8 mouse cellular contexts compared by ENCODE assay signal in the genomic region with DNA sequence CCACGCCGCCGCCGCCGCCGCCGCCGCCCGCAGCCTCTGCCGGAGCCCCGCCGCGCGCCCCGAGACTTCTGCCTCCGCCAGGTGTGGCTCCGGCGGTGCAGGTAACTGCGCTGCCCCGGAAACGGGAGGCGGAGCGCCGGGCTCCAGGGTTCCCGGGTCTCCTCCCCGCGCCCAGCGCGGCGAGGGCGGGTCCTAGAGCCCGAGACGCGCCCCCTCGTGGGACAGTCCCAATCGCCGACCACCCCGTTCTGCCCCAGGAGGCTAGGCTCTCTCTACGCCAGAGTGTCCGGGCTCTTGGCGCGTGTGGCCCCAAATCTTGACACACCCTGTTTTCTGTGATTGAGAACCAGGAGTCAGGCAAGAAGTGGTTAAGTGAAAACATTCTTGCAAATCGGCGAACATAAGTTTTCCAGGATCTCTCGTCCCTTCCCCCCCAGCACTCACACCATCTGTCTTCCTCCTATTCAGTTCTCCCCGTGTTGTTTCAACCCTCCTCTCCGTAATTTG. TPM values are rescaled to one million over a fixed set of nuclear protein-coding genes. Genes with fewer than 3 reads are reported as not detected.
DNase-seq lines count a peak whose midpoint lies in the region; ATAC-seq lines count a peak whose summit lies in the region.

Gene Wwc1, minus strand, starts transcription at position 117 of the 507 bp plus-strand sequence.

- WGBS in heart, embryonic 12.5 days: 2% methylated on average over 40 of the region's 47 CpGs
- 0% methylated on average over 33 of the region's 47 CpGs for WGBS in kidney, embryonic 16.5 days
- WGBS in liver, embryonic 11.5 days: 2% methylated on average over 27 of the region's 47 CpGs
- WGBS in neural tube, embryonic 13.5 days: 1% methylated on average over 46 of the region's 47 CpGs

- peak within 1 kb of the TSS; percentile 86 for H3K4me3 ChIP-seq in heart, embryonic 12.5 days
- H3K4me3 ChIP-seq in kidney, embryonic 16.5 days (ENCODE audit: low read length): peak within 1 kb of the TSS; percentile 75
- H3K4me3 ChIP-seq in liver, embryonic 11.5 days (ENCODE audit: low read depth, low read length): peak within 1 kb of the TSS; percentile 64
- peak within 1 kb of the TSS; percentile 86 for H3K4me3 ChIP-seq in neural tube, embryonic 13.5 days

- DNase-seq in cerebellum, adult 11 months: peak; percentile 26
- DNase-seq in cerebellum, adult 9-10 months: no peak
- peak; percentile 45 to 66 for DNase-seq in cerebellum, postnatal 14 days
- peak; percentile 66 for DNase-seq in liver, embryonic 11.5 days (ENCODE audit: low spot score)
- DNase-seq in urinary bladder, postnatal 36 days (ENCODE audit: low spot score in 2 of 2): peak; percentile 65 to 66

- peak; percentile 33 for ATAC-seq in heart, embryonic 12.5 days (ENCODE audit: insufficient number of reproducible peaks, low FRiP score)
- ATAC-seq in kidney, embryonic 16.5 days (ENCODE audit: low FRiP score, low TSS enrichment): peak; percentile 83
- ATAC-seq in liver, embryonic 11.5 days (replicated peaks; ENCODE audit: low FRiP score): peak; percentile 70; the same call in 1 of the 2 replicates
- ATAC-seq in neural tube, embryonic 13.5 days (ENCODE audit: low read depth): peak; percentile 72

- peak within 1 kb of the TSS; percentile 98 for H3K4me2 ChIP-seq in heart, embryonic 12.5 days
- H3K4me2 ChIP-seq in kidney, embryonic 16.5 days (replicated peaks; ENCODE audit: low read depth, low read length): peak within 1 kb of the TSS; percentile 83
- peak within 1 kb of the TSS; percentile 71 for H3K4me2 ChIP-seq in liver, embryonic 11.5 days
- peak within 1 kb of the TSS; percentile 89 for H3K4me2 ChIP-seq in neural tube, embryonic 13.5 days

- H3K4me1 ChIP-seq in heart, embryonic 12.5 days (replicated peaks): peaks cover 8% of the 10 kb centered on the region
- H3K4me1 ChIP-seq in kidney, embryonic 16.5 days (ENCODE audit: insufficient read depth, low read length): peaks cover 21% of the 10 kb centered on the region; the same call in 1 of the 2 replicates
- 0 out of 2 replicates have a peak, but pooled peaks cover 2% of the 10 kb centered on the region for H3K4me1 ChIP-seq in liver, embryonic 11.5 days (replicated peaks; ENCODE audit: control insufficient read depth, insufficient read depth, low read length)
- peaks cover 42% of the 10 kb centered on the region for H3K4me1 ChIP-seq in neural tube, embryonic 13.5 days (replicated peaks)

- peaks cover 40% of the 10 kb centered on the region for H3K27me3 ChIP-seq in heart, embryonic 12.5 days (replicated peaks)
- peaks cover 4% of the 10 kb centered on the region; the same call in 1 of the 2 replicates for H3K27me3 ChIP-seq in kidney, embryonic 16.5 days (ENCODE audit: insufficient read depth, low read length)
- H3K27me3 ChIP-seq in liver, embryonic 11.5 days (replicated peaks; ENCODE audit: control insufficient read depth, insufficient read depth, low read length): peaks cover 55% of the 10 kb centered on the region
- H3K27me3 ChIP-seq in neural tube, embryonic 13.5 days: peaks cover 30% of the 10 kb centered on the region

- H3K27ac ChIP-seq in heart, embryonic 12.5 days (ENCODE audit: poor library complexity, severe bottlenecking): no peak within 1 kb of the TSS
- H3K27ac ChIP-seq in kidney, embryonic 16.5 days (ENCODE audit: low read length): peak within 1 kb of the TSS; percentile 68
- H3K27ac ChIP-seq in liver, embryonic 11.5 days (ENCODE audit: low read depth, low read length): no peak within 1 kb of the TSS; the same call in 1 of the 2 replicates
- H3K27ac ChIP-seq in neural tube, embryonic 13.5 days (replicated peaks): peak within 1 kb of the TSS; percentile 2; the same call in 1 of the 2 replicates

- no peaks in the 10 kb centered on the region for H3K9me3 ChIP-seq in heart, embryonic 12.5 days (replicated peaks)
- no peaks in the 10 kb centered on the region for H3K9me3 ChIP-seq in kidney, embryonic 16.5 days (ENCODE audit: low read length)
- no peaks in the 10 kb centered on the region for H3K9me3 ChIP-seq in liver, embryonic 11.5 days (ENCODE audit: control insufficient read depth, low read length)
- no peaks in the 10 kb centered on the region for H3K9me3 ChIP-seq in neural tube, embryonic 13.5 days

- H3K9ac ChIP-seq in heart, embryonic 12.5 days: peak within 1 kb of the TSS; percentile 87
- peak within 1 kb of the TSS; percentile 83 for H3K9ac ChIP-seq in kidney, embryonic 16.5 days (replicated peaks; ENCODE audit: low read length)
- H3K9ac ChIP-seq in liver, embryonic 11.5 days (ENCODE audit: low read depth, low read length): peak within 1 kb of the TSS; percentile 55
- peak within 1 kb of the TSS; percentile 85 for H3K9ac ChIP-seq in neural tube, embryonic 13.5 days

- no peaks in the 10 kb centered on the region for H3K36me3 ChIP-seq in heart, embryonic 12.5 days
- no peaks in the 10 kb centered on the region for H3K36me3 ChIP-seq in kidney, embryonic 16.5 days (ENCODE audit: insufficient read depth, low read length)
- no peaks in the 10 kb centered on the region for H3K36me3 ChIP-seq in liver, embryonic 11.5 days (ENCODE audit: control insufficient read depth, insufficient read depth, low read length)
- no peaks in the 10 kb centered on the region for H3K36me3 ChIP-seq in neural tube, embryonic 13.5 days

RNA-seq across cellular contexts. Expression of gene Wwc1, which starts in this region (rescaled TPM):
- polyA plus RNA-seq in heart, embryonic 12.5 days (2016; fragmentation: Nextera tagmentation; extraction: Ambion mirVana): 3.4 and 3.8 TPM in 2 replicates
- 5.9 and 8.3 TPM in 2 replicates for polyA plus RNA-seq in kidney, embryonic 16.5 days (2015; fragmentation: Nextera tagmentation; extraction: Ambion mirVana)
- polyA plus RNA-seq in liver, embryonic 11.5 days (2014; fragmentation: Nextera tagmentation; extraction: Ambion mirVana): 2.2 and 4.1 TPM in 2 replicates
- 6.3 TPM in 2 replicates for polyA plus RNA-seq in neural tube, embryonic 13.5 days (2015; fragmentation: Nextera tagmentation; extraction: Ambion mirVana)

Comparison
In these comparisons a context has a peak if more than half of its experiments do, and no peak if none do; other contexts are left out.
1. ATAC-seq: peak in every context shown above with its lines; median percentile 83 in kidney, embryonic 16.5 days; 72 in neural tube, embryonic 13.5 days; 70 in liver, embryonic 11.5 days; 33 in heart, embryonic 12.5 days.
2. H3K27ac ChIP-seq: peak in kidney, embryonic 16.5 days (single experiment) and neural tube, embryonic 13.5 days (single experiment); none in heart, embryonic 12.5 days (single experiment) and liver, embryonic 11.5 days (single experiment).
3. Peak in every context shown above with its lines, with median percentiles within 50 percentile points of each other: H3K4me2 ChIP-seq, H3K4me3 ChIP-seq and H3K9ac ChIP-seq.